Mouse (Mus musculus) limb, embryonic 14.5 days (tissue): ENCODE measurements around the gene Emg1. TPM values are rescaled to one million over a fixed set of nuclear protein-coding genes. Genes with fewer than 3 reads are reported as not detected.
"Not testable (repeated sequence)": the region's sequence is repeated elsewhere in the genome, so short reads cannot be mapped to it uniquely, and the experiment has no call there.

ENCODE experiments used
- ATAC-seq: fragments of 200-750 bp; cut with Nextera tagmentation; 2 replicates; pipeline ENCODE4 v1.8.0; 2017; ENCODE audit warnings: low read depth, moderate number of reproducible peaks, moderate TSS enrichment; ENCODE audit not compliant: low FRiP score
- DNase-seq: peaks from one replicate; pipeline ENCODE4 v3.0.0-alpha.2; 2015; ENCODE audit warnings: low spot score
- H3K27ac ChIP-seq: fragments of 300-500 bp; sonication (generic); replicated peaks from 2 replicates; pipeline ENCODE4 v1.5.1; 2014; ENCODE audit warnings: low read depth, mild to moderate bottlenecking, low read length, moderate library complexity, mixed read lengths
- H3K27me3 ChIP-seq: fragments of 300-500 bp; sonication (generic); 2 replicates; pipeline ENCODE4 v1.6.1; 2014; ENCODE audit warnings: low read length, mixed read lengths; ENCODE audit not compliant: control insufficient read depth, insufficient read depth
- H3K36me3 ChIP-seq: fragments of 300-500 bp; sonication (generic); 2 replicates; pipeline ENCODE4 v1.6.1; 2014; ENCODE audit warnings: mild to moderate bottlenecking, low read length, moderate library complexity, mixed read lengths; ENCODE audit not compliant: control insufficient read depth, insufficient read depth
- H3K4me1 ChIP-seq: fragments of 300-500 bp; sonication (generic); 2 replicates; pipeline ENCODE4 v1.6.1; 2014; ENCODE audit warnings: antibody characterized with exemption, low read length, mixed read lengths; ENCODE audit not compliant: control insufficient read depth, insufficient read depth
- H3K4me2 ChIP-seq: fragments of 300-500 bp; sonication (generic); replicated peaks from 2 replicates; pipeline ENCODE4 v1.6.1; 2014; ENCODE audit warnings: low read depth, mild to moderate bottlenecking, low read length, moderate library complexity; ENCODE audit not compliant: severe bottlenecking
- H3K4me3 ChIP-seq: fragments of 300-500 bp; sonication (generic); replicated peaks from 2 replicates; pipeline ENCODE4 v1.5.1; 2014; ENCODE audit warnings: low read length
- H3K9ac ChIP-seq: fragments of 300-500 bp; sonication (generic); 2 replicates; pipeline ENCODE4 v1.6.1; 2014; ENCODE audit warnings: mild to moderate bottlenecking, low read depth, low read length, moderate library complexity; ENCODE audit not compliant: severe bottlenecking
- H3K9me3 ChIP-seq: fragments of 300-500 bp; sonication (generic); 2 replicates; pipeline ENCODE4 v1.6.1; 2016; ENCODE audit warnings: low read length; ENCODE audit not compliant: control insufficient read depth
- POLR2A ChIP-seq: fragments of 200-500 bp; IDR thresholded peaks from 2 replicates; pipeline ENCODE4 v1.8.0; 2012; ENCODE audit warnings: inconsistent platforms, mild to moderate bottlenecking, moderate library complexity, borderline replicate concordance; ENCODE audit not compliant: insufficient read depth, insufficient read length; ENCODE audit errors: extremely low read depth
- WGBS: fragments of 180-500 bp; shearing (Covaris S2); extraction: QIAGEN DNeasy Blood & Tissue Kit; methylation state at CpG from one replicate; pipeline ENCODE4 v1.1.7; 2014; 5-methylcytosine and 5-hydroxymethylcytosine counted together
- polyA plus RNA-seq, 2 experiments: library from polyadenylated mRNA; depleted of rRNA in 1 of 2; stranded (reverse) in 1 of 2; unstranded in 1 of 2; fragments of >200 nt; fragmentation: Nextera tagmentation in 1 of 2; extraction: Ambion mirVana in 1 of 2; gene quantifications; 2 replicates each; pipeline versions ENCODE4 v1.2.1 to v1.2.3; 2012 to 2014

Gene Emg1
- polyA plus RNA-seq, 2 experiments = 148 to 185 TPM

- H3K36me3 ChIP-seq = no peaks in the 10 kb centered on the region
- H3K4me1 ChIP-seq = no peaks in the 10 kb centered on the region
- no peaks in the 10 kb centered on the region for H3K27me3 ChIP-seq
- H3K4me3 ChIP-seq = no peak overlapping the region
- WGBS = 69% methylated on average over 14 of the region's 14 CpGs
- no peak overlapping the region for H3K27ac ChIP-seq
- H3K4me2 ChIP-seq = no peak overlapping the region
- DNase-seq (peak; percentile 63), ATAC-seq (no peak)
- no peaks in the 10 kb centered on the region for H3K9me3 ChIP-seq
- no peak overlapping the region for H3K9ac ChIP-seq
- no peak for TF ChIP-seq POLR2A
Measured at GRCm38 (mm10) chr6:124683591-124684417, 28.2 kb downstream of the Emg1 start.

- DNase-seq, H3K9ac ChIP-seq, H3K4me2 ChIP-seq: not testable (repeated sequence)
Measured at GRCm38 (mm10) chr6:124682291-124682690, 29.7 kb downstream of the Emg1 start.

GRCm38 (mm10) chr6:124679486-124679885 lies 32.5 kb downstream of the Emg1 start:
- H3K4me2 ChIP-seq = no peak overlapping the region
- H3K27ac ChIP-seq = no peak overlapping the region
- no peak overlapping the region for H3K9ac ChIP-seq
- H3K27me3 ChIP-seq = no peaks in the 10 kb centered on the region
- no peaks in the 10 kb centered on the region for H3K9me3 ChIP-seq
- no peak for DNase-seq
- H3K4me1 ChIP-seq = no peaks in the 10 kb centered on the region
- no peak overlapping the region for H3K4me3 ChIP-seq
- 90% methylated on average over 3 of the region's 3 CpGs for WGBS
- TF ChIP-seq POLR2A = no peak
- peaks cover 2% of the 10 kb centered on the region; the same call in 1 of the 2 replicates for H3K36me3 ChIP-seq
- no peak for ATAC-seq

More at GRCm38 (mm10) chr6:124682291-124682690, 29.7 kb downstream of the Emg1 start:
- not testable (repeated sequence) for H3K9me3 ChIP-seq, H3K27me3 ChIP-seq, ATAC-seq, H3K4me3 ChIP-seq, H3K27ac ChIP-seq, H3K4me1 ChIP-seq, H3K36me3 ChIP-seq
- 79% methylated on average over 6 of the region's 6 CpGs for WGBS

- 94% methylated on average over 7 of the region's 7 CpGs for WGBS
- no peak for TF ChIP-seq POLR2A
- DNase-seq (no peak), ATAC-seq (no peak)
- no peak overlapping the region for H3K9ac ChIP-seq
- no peak overlapping the region for H3K27ac ChIP-seq
- H3K4me1 ChIP-seq = peaks cover under 1% of the 10 kb centered on the region; the same call in 1 of the 2 replicates
- no peak overlapping the region for H3K4me2 ChIP-seq
- H3K9me3 ChIP-seq = no peaks in the 10 kb centered on the region
- no peaks in the 10 kb centered on the region for H3K27me3 ChIP-seq
- H3K36me3 ChIP-seq = peaks cover 2% of the 10 kb centered on the region; the same call in 1 of the 2 replicates
- H3K4me3 ChIP-seq = no peak overlapping the region
Measured at GRCm38 (mm10) chr6:124678769-124679168, 33.2 kb downstream of the Emg1 start.

GRCm38 (mm10) chr6:124676171-124676570 lies 35.8 kb downstream of the Emg1 start:
- Histone ChIP-seq H3K36me3 (peaks cover 2% of the 10 kb centered on the region; the same call in 1 of the 2 replicates), H3K4me3 (no peak overlapping the region), H3K4me1 (peaks cover 5% of the 10 kb centered on the region; the same call in 1 of the 2 replicates), H3K27me3 (no peaks in the 10 kb centered on the region), H3K4me2 (no peak overlapping the region), H3K9me3 (no peaks in the 10 kb centered on the region), H3K27ac (no peak overlapping the region), H3K9ac (no peak overlapping the region)
- no peak for TF ChIP-seq POLR2A
- ATAC-seq = no peak
- no peak for DNase-seq
- 87% methylated on average over 6 of the region's 6 CpGs for WGBS
